ENCODE assay signal across 9 mouse cellular contexts in the genomic region with DNA sequence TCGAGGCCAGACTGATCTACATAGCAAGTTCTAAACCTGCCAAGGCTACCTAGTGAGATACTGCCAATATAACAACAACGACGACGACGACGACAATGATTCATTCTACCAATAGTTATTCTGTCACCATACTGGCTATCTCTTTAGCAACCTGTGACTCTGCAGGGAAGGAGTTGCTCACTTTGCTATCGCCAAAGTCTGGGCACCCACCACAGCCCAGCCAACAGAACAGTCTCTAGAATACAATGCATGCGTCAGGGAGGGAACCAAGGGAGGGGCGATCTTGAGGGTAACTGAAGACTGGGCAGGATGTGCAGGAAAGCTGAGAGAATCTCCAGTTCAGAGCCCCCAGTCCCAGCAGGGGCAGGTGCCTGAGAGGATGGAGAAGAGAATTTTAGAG. TPM values are rescaled to one million over a fixed set of nuclear protein-coding genes. Genes with fewer than 3 reads are reported as not detected.
DNase-seq lines count a peak whose midpoint lies in the region; ATAC-seq and TF ChIP-seq lines count a peak whose summit lies in the region.
"Had no signal": no experiment of that assay in that cellular context is flagged by ENCODE, and none has a peak within 500 bp of the region (broad histone marks: within the 10 kb centered on the region; RNA-seq: fewer than 3 reads in every experiment).

No protein-coding gene starts in this region.

- peak overlapping the region; percentile 76 for H3K4me2 ChIP-seq in liver, embryonic 11.5 days
- peak overlapping the region; percentile 48 for H3K4me2 ChIP-seq in forebrain, embryonic 11.5 days (ENCODE audit: low read depth, low read length, severe bottlenecking)
- peak overlapping the region; percentile 63 for H3K4me2 ChIP-seq in intestine, embryonic 15.5 days (replicated peaks)
- peak overlapping the region; percentile 100 for H3K4me2 ChIP-seq in midbrain, postnatal 0 days (ENCODE audit: low read depth, low read length, poor library complexity, severe bottlenecking)

- no peaks in the 10 kb centered on the region for H3K9me3 ChIP-seq in liver, embryonic 11.5 days (ENCODE audit: control insufficient read depth, low read length)
- H3K9me3 ChIP-seq in forebrain, embryonic 11.5 days (ENCODE audit: control insufficient read depth, low read length) = no peaks in the 10 kb centered on the region
- no peaks in the 10 kb centered on the region for H3K9me3 ChIP-seq in intestine, embryonic 15.5 days
- H3K9me3 ChIP-seq in midbrain, postnatal 0 days (ENCODE audit: low read length) = no peaks in the 10 kb centered on the region

- 8% methylated on average over 9 of the region's 9 CpGs for WGBS in liver, embryonic 11.5 days
- WGBS in forebrain, embryonic 11.5 days = 6% methylated on average over 9 of the region's 9 CpGs
- WGBS in intestine, embryonic 15.5 days = 16% methylated on average over 9 of the region's 9 CpGs
- 7% methylated on average over 9 of the region's 9 CpGs for WGBS in midbrain, postnatal 0 days

- no peak overlapping the region for H3K27ac ChIP-seq in liver, embryonic 11.5 days (ENCODE audit: low read depth, low read length)
- no peak overlapping the region for H3K27ac ChIP-seq in forebrain, embryonic 11.5 days (ENCODE audit: low read depth, low read length)
- H3K27ac ChIP-seq in intestine, embryonic 15.5 days = 0 out of 2 replicates have a peak overlapping the region, but pooled peaks have one; percentile 96
- peak overlapping the region; percentile 93 for H3K27ac ChIP-seq in midbrain, postnatal 0 days (ENCODE audit: low read depth, low read length)
- H3K27ac ChIP-seq: macrophage had no signal

- H3K9ac ChIP-seq in liver, embryonic 11.5 days (ENCODE audit: low read depth, low read length) = peak overlapping the region; percentile 59
- peak overlapping the region; percentile 23 for H3K9ac ChIP-seq in forebrain, embryonic 11.5 days (ENCODE audit: low read length)
- H3K9ac ChIP-seq in intestine, embryonic 15.5 days = peak overlapping the region; percentile 27; the same call in 1 of the 2 replicates
- H3K9ac ChIP-seq in midbrain, postnatal 0 days (replicated peaks; ENCODE audit: low read length, poor library complexity, severe bottlenecking) = 0 out of 2 replicates have a peak overlapping the region, but pooled peaks have one; percentile 20

- no peak for TF ChIP-seq CTCF in midbrain, postnatal 0 days (IDR thresholded peaks at IDR 0.05)

- H3K27me3 ChIP-seq in liver, embryonic 11.5 days (replicated peaks; ENCODE audit: control insufficient read depth, insufficient read depth, low read length) = no peaks in the 10 kb centered on the region
- peaks cover 5% of the 10 kb centered on the region; the same call in 1 of the 2 replicates for H3K27me3 ChIP-seq in forebrain, embryonic 11.5 days (ENCODE audit: control insufficient read depth, insufficient read depth, low read length)
- H3K27me3 ChIP-seq in intestine, embryonic 15.5 days (replicated peaks) = no peaks in the 10 kb centered on the region
- H3K27me3 ChIP-seq in midbrain, postnatal 0 days (ENCODE audit: insufficient read depth, low read length) = no peaks in the 10 kb centered on the region

- H3K4me1 ChIP-seq in liver, embryonic 11.5 days (replicated peaks; ENCODE audit: control insufficient read depth, insufficient read depth, low read length) = peaks cover 40% of the 10 kb centered on the region
- peaks cover 29% of the 10 kb centered on the region for H3K4me1 ChIP-seq in forebrain, embryonic 11.5 days (replicated peaks; ENCODE audit: control insufficient read depth, insufficient read depth, low read length)
- peaks cover 32% of the 10 kb centered on the region for H3K4me1 ChIP-seq in intestine, embryonic 15.5 days (replicated peaks)
- H3K4me1 ChIP-seq in midbrain, postnatal 0 days (ENCODE audit: insufficient read depth, low read length) = peaks cover 18% of the 10 kb centered on the region

- no peaks in the 10 kb centered on the region for H3K36me3 ChIP-seq in liver, embryonic 11.5 days (ENCODE audit: control insufficient read depth, insufficient read depth, low read length)
- H3K36me3 ChIP-seq in forebrain, embryonic 11.5 days (ENCODE audit: control insufficient read depth, insufficient read depth, low read length) = no peaks in the 10 kb centered on the region
- no peaks in the 10 kb centered on the region for H3K36me3 ChIP-seq in intestine, embryonic 15.5 days
- no peaks in the 10 kb centered on the region for H3K36me3 ChIP-seq in midbrain, postnatal 0 days (ENCODE audit: insufficient read depth, low read length)

- no peak for ATAC-seq in liver, embryonic 11.5 days (replicated peaks; ENCODE audit: low FRiP score)
- ATAC-seq in forebrain, embryonic 11.5 days (replicated peaks; ENCODE audit: low FRiP score) = no peak
- no peak for ATAC-seq in intestine, embryonic 15.5 days
- ATAC-seq in midbrain, postnatal 0 days (ENCODE audit: low FRiP score) = no peak

- H3K4me3 ChIP-seq in liver, embryonic 11.5 days (ENCODE audit: low read depth, low read length) = peak overlapping the region; percentile 45
- peak overlapping the region; percentile 16 for H3K4me3 ChIP-seq in forebrain, embryonic 11.5 days (ENCODE audit: low read depth, low read length)
- peak overlapping the region; percentile 24; the same call in 1 of the 2 replicates for H3K4me3 ChIP-seq in intestine, embryonic 15.5 days (replicated peaks)
- H3K4me3 ChIP-seq in midbrain, postnatal 0 days (ENCODE audit: low read depth, low read length) = peak overlapping the region; percentile 21; the same call in 1 of the 2 replicates

- DNase-seq in liver, embryonic 11.5 days (ENCODE audit: low spot score) = no peak
- no peak for DNase-seq in liver
- no peak for DNase-seq in forebrain, embryonic 11.5 days (ENCODE audit: low spot score)
- DNase-seq in midbrain, postnatal 0 days (ENCODE audit: low spot score) = no peak
- no peak for DNase-seq in right cerebral cortex, postnatal 36 days (ENCODE audit: low spot score in 2 of 2)
- no peak for DNase-seq in cerebellum, adult 8-10 months
- no peak for DNase-seq in frontal cortex, postnatal 36 days (ENCODE audit: low spot score in 2 of 2)

RNA-seq across cellular contexts. Expression of a gene that starts 32.6 kb away (rescaled TPM):
- polyA plus RNA-seq in liver, embryonic 11.5 days (2014; fragmentation: Nextera tagmentation; extraction: Ambion mirVana) = 2.9 and 3.9 TPM in 2 replicates
- 1.6 and 1.8 TPM in 2 replicates for polyA plus RNA-seq in forebrain, embryonic 11.5 days (2014; fragmentation: Nextera tagmentation; extraction: Ambion mirVana)
- polyA plus RNA-seq in intestine, embryonic 15.5 days (2015; fragmentation: Nextera tagmentation; extraction: Ambion mirVana) = 12.2 and 14.1 TPM in 2 replicates
- total RNA-seq in midbrain, postnatal 0 days (2014; rRNA removed) = 4.0 and 7.0 TPM in 2 replicates
- polyA plus RNA-seq in midbrain, postnatal 0 days (2015; fragmentation: Nextera tagmentation; extraction: Ambion mirVana) = 1.8 and 2.1 TPM in 2 replicates

Comparison
In these comparisons a context has a peak if more than half of its experiments do, and no peak if none do; other contexts are left out.
1. H3K27ac ChIP-seq: peak in intestine, embryonic 15.5 days (single experiment) and midbrain, postnatal 0 days (single experiment); none in liver, embryonic 11.5 days (single experiment) and forebrain, embryonic 11.5 days (single experiment).
2. H3K4me2 ChIP-seq: peak in every context shown above with its lines; median percentile 100 in midbrain, postnatal 0 days; 76 in liver, embryonic 11.5 days; 63 in intestine, embryonic 15.5 days; 48 in forebrain, embryonic 11.5 days.
3. Peak in every context shown above with its lines, with median percentiles within 50 percentile points of each other: H3K4me3 ChIP-seq and H3K9ac ChIP-seq.